Mouse (Mus musculus) small intestine, adult 2 months (tissue): ENCODE results near the gene Zfp553. TPM values are rescaled to one million over a fixed set of nuclear protein-coding genes. Genes with fewer than 3 reads are reported as not detected.

Experiments
- H3K27ac ChIP-seq: fragments of 200-500 bp; 2 replicates; pipeline ENCODE4 v1.5.1; 2012; ENCODE audit warnings: low read depth, low read length, control low read depth, inconsistent platforms; ENCODE audit not compliant: insufficient read depth
- H3K27me3 ChIP-seq: fragments of 200-500 bp; 2 replicates; pipeline ENCODE4 v1.6.1; 2012; ENCODE audit warnings: mild to moderate bottlenecking, moderate library complexity, low read length, inconsistent platforms; ENCODE audit not compliant: control insufficient read depth, insufficient read depth
- H3K36me3 ChIP-seq: fragments of 200-500 bp; 2 replicates; pipeline ENCODE4 v1.6.1; 2012; ENCODE audit warnings: mild to moderate bottlenecking, low read length, control low read depth, inconsistent platforms; ENCODE audit not compliant: control insufficient read depth, insufficient read depth
- H3K4me1 ChIP-seq: fragments of 200-500 bp; 2 replicates; pipeline ENCODE4 v1.6.1; 2012; ENCODE audit warnings: low read length, inconsistent platforms, mixed read lengths; ENCODE audit not compliant: control insufficient read depth, insufficient read depth, insufficient read length
- H3K4me3 ChIP-seq: fragments of 200-500 bp; 2 replicates; pipeline ENCODE4 v1.5.1; 2012; ENCODE audit warnings: low read depth, mild to moderate bottlenecking, control low read depth, inconsistent platforms, low read length, moderate library complexity
- CTCF ChIP-seq: fragments of 200-500 bp; IDR thresholded peaks from 2 replicates; pipeline ENCODE4 v1.5.1; 2012; ENCODE audit warnings: low read depth, mild to moderate bottlenecking, control low read depth, inconsistent platforms, low read length, moderate library complexity, mixed read lengths; ENCODE audit not compliant: insufficient replicate concordance, insufficient read length; ENCODE audit errors: extremely low read depth
- POLR2A ChIP-seq: fragments of 200-500 bp; IDR thresholded peaks from 2 replicates; pipeline ENCODE4 v1.6.1; 2012; ENCODE audit warnings: low read depth, mild to moderate bottlenecking, control low read depth, inconsistent platforms, low read length, moderate library complexity
- WGBS: fragments of 180-500 bp; shearing (Covaris S2); methylation state at CpG from one replicate; pipeline ENCODE4 v1.1.7; 2018; 5-methylcytosine and 5-hydroxymethylcytosine counted together
- polyA plus RNA-seq: library from polyadenylated mRNA; depleted of rRNA; stranded (reverse); fragments of >200 nt; gene quantifications from 2 replicates; pipeline ENCODE4 v1.2.3, GENCODE M21; 2012

Gene Zfp553
- polyA plus RNA-seq, 1 experiment: 8.1 TPM

DNA sequence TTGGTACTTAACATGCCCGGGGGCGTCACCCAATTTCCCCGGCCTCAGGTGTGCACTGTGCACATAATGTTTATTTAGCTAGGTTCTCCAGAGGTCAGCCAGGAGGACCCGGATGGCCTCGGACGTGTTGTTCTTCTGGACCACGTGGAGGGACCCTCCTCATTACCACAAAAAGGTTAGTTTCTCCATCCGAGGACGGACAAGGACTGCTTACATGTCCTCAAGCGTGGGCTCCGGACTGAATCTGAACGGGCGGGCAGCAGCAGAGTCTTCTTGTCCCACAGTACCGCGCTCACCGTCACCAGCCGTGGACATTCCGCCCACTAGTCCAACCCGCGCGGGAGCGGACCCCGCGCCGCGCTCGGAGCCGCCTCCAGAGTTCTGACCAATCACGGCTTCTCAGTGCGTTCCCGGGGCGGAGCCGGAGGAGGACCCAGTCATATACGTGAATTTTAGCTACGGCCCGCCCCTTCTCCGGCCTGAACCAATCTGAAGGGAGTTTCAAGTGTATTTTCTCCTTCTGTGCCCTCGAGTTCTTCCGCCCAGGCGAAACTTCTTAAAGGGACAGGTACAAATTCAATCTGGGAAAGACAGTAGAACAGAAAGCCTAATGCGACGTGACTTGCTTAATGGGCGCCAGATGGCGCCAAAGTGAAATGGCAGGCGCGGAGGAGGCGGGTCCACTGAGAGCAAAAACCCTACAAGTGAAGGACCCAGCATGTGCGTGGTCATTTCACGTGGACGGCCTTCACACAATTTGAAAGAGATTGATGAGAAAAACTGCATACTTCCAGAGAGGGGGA lies 27.6 kb downstream of the Zfp553 start, which contains the start of gene Dctpp1:
Dctpp1 (minus strand) TSS at position 401 of the 803 bp plus-strand sequence.
- Histone ChIP-seq H3K36me3 (no peaks in the 10 kb centered on the region), H3K4me3 (peak within 1 kb of the TSS; percentile 97), H3K4me1 (peaks cover 9% of the 10 kb centered on the region; the same call in 1 of the 2 replicates), H3K27me3 (no peaks in the 10 kb centered on the region), H3K27ac (peak within 1 kb of the TSS; percentile 12; the same call in 1 of the 2 replicates)
- TF ChIP-seq CTCF (peak; percentile 91), POLR2A (peak; percentile 71; the same call in 1 of the 2 replicates)
- WGBS: under 1% methylated on average over 50 of the region's 50 CpGs

DNA sequence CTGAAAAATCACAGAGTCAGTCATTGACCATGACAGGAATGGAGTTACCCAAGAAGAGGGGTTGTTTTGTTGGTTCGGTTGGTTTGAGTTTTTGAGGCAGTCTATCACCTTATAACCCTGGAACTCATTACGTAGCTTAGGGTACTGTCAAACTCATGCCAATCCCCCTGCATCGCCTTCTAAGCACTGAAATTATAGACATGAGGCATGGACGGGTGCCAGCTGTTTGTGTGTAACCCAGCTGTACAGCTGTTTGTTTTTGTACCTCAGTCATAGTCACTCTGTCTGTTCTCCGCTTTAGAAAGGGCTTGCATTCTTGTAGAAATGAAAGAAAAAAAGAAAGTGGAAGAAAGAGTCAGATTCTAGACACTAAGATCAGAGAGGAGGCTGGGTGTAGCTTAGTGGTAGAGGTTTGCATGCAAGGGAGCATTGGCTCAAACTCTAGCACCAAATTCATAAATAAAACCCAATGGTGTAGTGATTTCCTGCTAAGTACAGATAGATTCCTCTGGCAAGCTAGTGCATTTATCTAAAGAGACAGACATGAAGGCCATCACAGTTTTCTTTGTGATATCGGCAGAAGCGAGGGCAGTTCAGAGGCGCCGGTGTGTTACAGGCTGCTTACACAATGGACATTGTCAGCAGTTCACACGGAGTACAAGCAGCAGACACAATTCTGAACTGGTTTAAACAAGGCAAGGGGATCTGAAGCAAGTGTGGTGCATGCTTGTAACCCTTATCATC lies 29.5 kb downstream of the Zfp553 start:
- WGBS: 83% methylated on average over 10 of the region's 10 CpGs
- TF ChIP-seq CTCF: no peak
- TF ChIP-seq POLR2A: no peak

GRCm38 (mm10) chr7:127263526-127263925 lies 30.7 kb downstream of the Zfp553 start:
- peaks cover 9% of the 10 kb centered on the region; the same call in 1 of the 2 replicates for H3K4me1 ChIP-seq
- no peaks in the 10 kb centered on the region for H3K27me3 ChIP-seq
- H3K27ac ChIP-seq: no peak overlapping the region
- no peak overlapping the region for H3K4me3 ChIP-seq
- 0 out of 2 replicates have a peak, but pooled peaks cover 1% of the 10 kb centered on the region for H3K36me3 ChIP-seq
- TF ChIP-seq POLR2A (no peak), CTCF (no peak)
- 93% methylated on average over 3 of the region's 3 CpGs for WGBS

More for the DNA sequence above, 29.5 kb downstream of the Zfp553 start:
- Histone ChIP-seq H3K36me3 (no peaks in the 10 kb centered on the region), H3K4me3 (no peak overlapping the region), H3K27me3 (no peaks in the 10 kb centered on the region), H3K4me1 (peaks cover 9% of the 10 kb centered on the region; the same call in 1 of the 2 replicates), H3K27ac (no peak overlapping the region)

GRCm38 (mm10) chr7:127270256-127270655 lies 37.4 kb downstream of the Zfp553 start:
- no peak overlapping the region for H3K4me3 ChIP-seq
- 40% methylated on average over 2 of the region's 2 CpGs for WGBS
- no peaks in the 10 kb centered on the region for H3K27me3 ChIP-seq
- peak overlapping the region; percentile 74 for H3K27ac ChIP-seq
- H3K4me1 ChIP-seq: peaks cover 5% of the 10 kb centered on the region
- no peak for TF ChIP-seq CTCF
- TF ChIP-seq POLR2A: no peak
- peaks cover 13% of the 10 kb centered on the region; the same call in 1 of the 2 replicates for H3K36me3 ChIP-seq

- TF ChIP-seq CTCF (no peak), POLR2A (no peak)
- WGBS: 19% methylated on average over 5 of the region's 5 CpGs
- peaks cover 13% of the 10 kb centered on the region; the same call in 1 of the 2 replicates for H3K36me3 ChIP-seq
- peak overlapping the region; percentile 95 for H3K27ac ChIP-seq
- H3K27me3 ChIP-seq: no peaks in the 10 kb centered on the region
- peaks cover 5% of the 10 kb centered on the region for H3K4me1 ChIP-seq
- no peak overlapping the region for H3K4me3 ChIP-seq
These were observed 37.8 kb downstream of the Zfp553 start for GRCm38 (mm10) chr7:127270666-127271065.

- Histone ChIP-seq H3K4me1 (peaks cover 5% of the 10 kb centered on the region), H3K4me3 (peak overlapping the region; percentile 47), H3K36me3 (peaks cover 13% of the 10 kb centered on the region; the same call in 1 of the 2 replicates), H3K27me3 (no peaks in the 10 kb centered on the region), H3K27ac (peak overlapping the region; percentile 95)
- TF ChIP-seq CTCF (no peak), POLR2A (no peak)
- 42% methylated on average over 4 of the region's 4 CpGs for WGBS
These were observed 38.2 kb downstream of the Zfp553 start for GRCm38 (mm10) chr7:127271093-127271492.

DNA sequence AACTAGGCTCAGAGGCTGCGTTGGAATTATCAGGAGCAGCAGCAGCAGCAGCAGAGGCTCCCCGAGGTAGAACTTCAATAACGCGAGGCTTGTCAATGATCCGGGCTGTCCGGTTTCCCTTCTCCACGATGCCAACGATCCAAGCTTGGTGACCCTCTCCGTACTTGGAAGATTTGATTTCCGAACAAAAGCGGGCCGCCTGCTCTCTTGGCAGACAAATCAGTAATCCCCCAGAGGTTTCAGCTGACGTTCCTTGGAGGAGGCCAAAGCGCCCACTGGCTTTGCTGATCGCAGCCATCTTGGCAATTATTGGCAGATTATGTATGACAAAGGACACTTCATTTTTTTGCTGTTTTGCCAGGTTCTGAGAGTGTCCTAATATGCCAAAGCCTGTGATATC lies 39.7 kb downstream of the Zfp553 start:
- H3K27me3 ChIP-seq: no peaks in the 10 kb centered on the region
- H3K27ac ChIP-seq: peak overlapping the region; percentile 50
- H3K4me1 ChIP-seq: peaks cover 12% of the 10 kb centered on the region
- TF ChIP-seq CTCF: no peak
- TF ChIP-seq POLR2A: no peak
- H3K36me3 ChIP-seq: peaks cover 13% of the 10 kb centered on the region; the same call in 1 of the 2 replicates
- 45% methylated on average over 15 of the region's 15 CpGs for WGBS
- H3K4me3 ChIP-seq: peak overlapping the region; percentile 90
